Mouse (Mus musculus): Measurements from ENCODE around the gene Rnaseh2c. TPM values are rescaled to one million over a fixed set of nuclear protein-coding genes. Genes with fewer than 3 reads are reported as not detected.

The Rnaseh2c gene
- polyA plus RNA-seq, 1 experiment from 2014 or later: 164 TPM

DNA sequence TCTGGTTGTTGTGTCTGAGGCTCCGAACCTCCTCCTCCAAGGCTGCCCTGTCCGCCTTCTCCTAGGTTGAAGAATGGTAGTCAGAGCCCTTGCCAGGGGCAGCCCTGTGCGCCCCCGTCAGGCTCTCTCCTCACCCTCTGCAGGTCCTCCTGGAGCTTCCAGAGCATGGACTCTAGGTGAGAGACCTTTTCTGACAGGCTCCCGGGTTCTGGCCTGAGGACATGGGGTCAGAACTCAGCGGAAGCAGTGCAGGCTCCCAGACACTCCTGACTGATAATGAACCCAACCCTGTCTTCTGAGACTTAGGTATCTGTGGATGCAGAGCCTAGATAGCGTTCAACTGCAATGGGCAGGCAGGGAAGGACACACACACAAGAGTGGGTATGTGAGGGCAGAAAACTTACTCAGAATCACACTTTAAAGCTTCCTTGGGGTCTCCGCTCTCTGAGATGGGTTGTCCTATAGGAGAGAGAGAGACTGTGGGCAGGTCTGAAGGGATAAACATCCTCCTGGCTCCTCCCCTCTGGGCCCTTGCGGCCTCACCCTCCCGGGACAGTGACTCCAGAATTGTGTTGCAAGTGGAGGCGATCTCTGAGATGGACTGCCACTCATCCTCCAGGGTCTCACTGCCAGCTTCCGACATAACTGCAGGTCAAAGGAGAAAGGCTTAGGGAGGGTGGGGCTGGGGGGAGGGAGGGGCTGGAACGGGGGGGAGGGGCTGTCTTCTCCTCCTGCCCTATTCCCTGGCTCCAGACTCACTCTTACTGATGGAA, 50.0 kb downstream of the Rnaseh2c start:
- Histone ChIP-seq H3K9ac (peak overlapping the region; percentile 26; the same call in 1 of the 2 replicates), H3K36me3 (peaks cover 81% of the 10 kb centered on the region), H3K4me1 (replicated peaks) (peaks cover 61% of the 10 kb centered on the region), H3K9me3 (replicated peaks) (no peaks in the 10 kb centered on the region), H3K27me3 (no peaks in the 10 kb centered on the region), H3K4me3 (replicated peaks) (no peak overlapping the region), H3K4me2 (no peak overlapping the region), H3K27ac (peak overlapping the region; percentile 34; the same call in 1 of the 2 replicates)
- ATAC-seq (ENCODE audit: low read depth): peak; percentile 48
- DNase-seq: no peak
- 66% methylated on average over 13 of the region's 13 CpGs for WGBS (ENCODE audit: insufficient replicate concordance)

DNA sequence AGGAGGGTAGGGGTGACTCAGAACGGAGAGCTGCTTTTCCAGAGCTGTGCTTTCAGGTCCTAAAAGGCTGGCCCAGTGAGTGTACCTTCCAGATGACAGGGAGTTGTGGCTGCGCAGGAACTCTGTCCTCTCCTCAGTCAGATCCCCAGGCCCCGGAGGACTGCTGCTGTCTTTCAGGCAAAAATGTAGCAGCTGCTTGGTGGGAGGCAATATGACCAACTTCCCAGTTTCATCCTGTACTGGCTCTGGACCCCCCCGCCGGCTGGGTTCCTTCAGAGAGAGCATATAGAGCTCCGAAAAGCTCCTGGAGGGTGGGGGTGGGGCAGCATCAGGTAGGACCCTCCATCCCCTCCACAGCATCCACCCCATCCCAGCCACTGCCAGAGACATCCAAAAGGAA, 50.9 kb downstream of the Rnaseh2c start:
- H3K4me2 ChIP-seq: no peak overlapping the region
- no peak for ATAC-seq (ENCODE audit: low read depth)
- no peak overlapping the region for H3K27ac ChIP-seq

DNA sequence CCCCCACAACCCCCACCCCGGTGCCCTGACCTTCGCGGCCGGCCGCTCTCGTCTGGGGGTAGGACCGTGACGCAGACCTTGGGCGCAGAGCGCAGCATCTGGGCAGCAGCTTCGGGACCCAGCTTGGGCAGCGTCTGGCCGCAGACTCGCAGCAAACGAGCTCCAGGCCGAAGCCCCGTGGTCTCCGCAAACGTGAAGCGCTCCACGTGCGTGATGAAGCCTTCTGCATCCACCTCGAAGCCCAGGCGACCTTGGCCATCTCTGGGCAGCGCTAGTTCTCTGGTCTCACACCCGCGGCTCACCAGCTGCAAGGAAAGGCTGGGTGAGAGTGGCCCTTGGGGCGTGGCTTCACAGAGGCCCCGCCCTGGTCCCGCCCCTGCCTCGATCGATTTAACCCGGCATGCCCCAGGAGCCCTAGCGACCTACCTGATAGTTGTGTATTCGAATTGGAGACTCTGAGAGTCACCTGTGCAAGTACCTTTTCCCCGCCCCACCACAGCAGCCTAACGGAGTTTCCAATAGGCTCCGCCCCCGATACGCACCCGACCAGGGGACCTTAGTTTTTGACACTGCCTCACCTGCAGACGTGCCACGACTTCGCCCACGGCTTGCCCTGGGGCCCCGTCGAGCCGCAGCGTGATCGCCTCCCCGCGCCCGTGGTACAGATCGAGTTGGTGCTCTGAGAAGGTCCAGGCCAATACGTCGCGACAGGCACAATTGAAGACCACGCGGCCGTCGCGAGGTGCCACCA, 52.5 kb downstream of the Rnaseh2c start:
- Histone ChIP-seq H3K4me2 (peak overlapping the region; percentile 61), H3K27ac (no peak overlapping the region), H3K9ac (no peak overlapping the region), H3K9me3 (replicated peaks) (no peaks in the 10 kb centered on the region), H3K36me3 (peaks cover 88% of the 10 kb centered on the region), H3K27me3 (no peaks in the 10 kb centered on the region), H3K4me1 (replicated peaks) (peaks cover 51% of the 10 kb centered on the region), H3K4me3 (replicated peaks) (peak overlapping the region; percentile 33)
- DNase-seq (no peak), ATAC-seq (ENCODE audit: low read depth) (peak; percentile 41; the same call in 1 of the 2 replicates)
- WGBS (ENCODE audit: insufficient replicate concordance): 81% methylated on average over 62 of the region's 62 CpGs

More for the DNA sequence above, 50.9 kb downstream of the Rnaseh2c start:
- Histone ChIP-seq H3K36me3 (peaks cover 79% of the 10 kb centered on the region), H3K27me3 (no peaks in the 10 kb centered on the region), H3K9ac (0 out of 2 replicates have a peak overlapping the region, but pooled peaks have one; percentile 26), H3K9me3 (replicated peaks) (no peaks in the 10 kb centered on the region), H3K4me1 (replicated peaks) (peaks cover 64% of the 10 kb centered on the region), H3K4me3 (replicated peaks) (no peak overlapping the region)
- 88% methylated on average over 6 of the region's 6 CpGs for WGBS (ENCODE audit: insufficient replicate concordance)
- DNase-seq: no peak

DNA sequence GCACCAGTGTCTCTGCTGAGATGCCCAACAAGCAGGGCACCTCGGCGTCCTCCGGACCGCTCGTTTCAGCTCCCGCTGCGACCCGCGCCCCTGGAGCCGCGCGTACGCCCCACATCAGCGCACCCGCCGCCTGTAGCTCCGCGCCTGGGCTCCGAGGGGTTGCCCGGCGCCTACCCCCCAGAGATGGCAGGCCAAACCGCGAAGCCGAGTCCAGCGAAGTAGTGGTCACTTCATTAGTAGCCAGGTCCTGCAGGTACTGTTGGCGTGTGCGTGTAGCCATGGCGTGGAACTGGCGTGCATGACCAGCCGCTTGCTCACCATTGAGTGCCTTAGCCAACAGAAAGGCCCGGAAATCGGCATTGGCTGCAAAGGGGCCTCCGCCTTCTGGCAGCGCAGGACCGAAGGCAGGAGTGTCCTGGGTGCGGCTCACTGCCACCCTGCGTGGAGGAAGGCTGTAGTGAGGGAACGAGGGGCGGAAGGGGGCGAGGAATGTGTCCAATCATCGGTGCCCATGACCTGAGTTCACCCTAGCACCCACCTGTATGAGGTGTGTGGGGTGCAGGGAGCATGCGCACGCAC, 53.1 kb downstream of the Rnaseh2c start:
- DNase-seq (no peak), ATAC-seq (ENCODE audit: low read depth) (no peak)
- H3K4me1 ChIP-seq (replicated peaks): peaks cover 46% of the 10 kb centered on the region
- H3K4me2 ChIP-seq: peak overlapping the region; percentile 61
- H3K27ac ChIP-seq: no peak overlapping the region
- peak overlapping the region; percentile 33 for H3K4me3 ChIP-seq (replicated peaks)
- WGBS (ENCODE audit: insufficient replicate concordance): 82% methylated on average over 43 of the region's 43 CpGs
- H3K9me3 ChIP-seq (replicated peaks): no peaks in the 10 kb centered on the region
- H3K9ac ChIP-seq: no peak overlapping the region
- H3K36me3 ChIP-seq: peaks cover 95% of the 10 kb centered on the region
- H3K27me3 ChIP-seq: no peaks in the 10 kb centered on the region

Other genes starting within 250 kb of the Rnaseh2c start
- gene Eif1ad, start 235.1 kb upstream of the Rnaseh2c start, polyA plus RNA-seq (2015; fragmentation: Nextera tagmentation; extraction: Ambion mirVana): 39.6 and 42.6 TPM in 2 replicates
- gene Banf1, start 234.7 kb upstream of the Rnaseh2c start, polyA plus RNA-seq (2015; fragmentation: Nextera tagmentation; extraction: Ambion mirVana): 337 and 338 TPM in 2 replicates
- 35.1 and 41.0 TPM in 2 replicates for gene Sart1, start 213.2 kb upstream of the Rnaseh2c start, polyA plus RNA-seq (2015; fragmentation: Nextera tagmentation; extraction: Ambion mirVana)
- gene Tsga10ip, start 199.3 kb upstream of the Rnaseh2c start, polyA plus RNA-seq (2015; fragmentation: Nextera tagmentation; extraction: Ambion mirVana): 0.12 TPM in 1 of 2 replicates, not detected in the other
- gene Drap1, start 176.9 kb upstream of the Rnaseh2c start, polyA plus RNA-seq (2015; fragmentation: Nextera tagmentation; extraction: Ambion mirVana): 90.0 and 94.5 TPM in 2 replicates
- gene AI837181, start 176.7 kb upstream of the Rnaseh2c start, polyA plus RNA-seq (2015; fragmentation: Nextera tagmentation; extraction: Ambion mirVana): 18.0 and 19.0 TPM in 2 replicates
- gene Fosl1, start 154.3 kb upstream of the Rnaseh2c start, polyA plus RNA-seq (2015; fragmentation: Nextera tagmentation; extraction: Ambion mirVana): not detected in 2 replicates
- gene Ccdc85b, start 144.0 kb upstream of the Rnaseh2c start, polyA plus RNA-seq (2015; fragmentation: Nextera tagmentation; extraction: Ambion mirVana): 2.0 and 2.1 TPM in 2 replicates
- gene Fibp, start 141.3 kb upstream of the Rnaseh2c start, polyA plus RNA-seq (2015; fragmentation: Nextera tagmentation; extraction: Ambion mirVana): 34.0 and 34.7 TPM in 2 replicates
- gene Ctsw, start 133.4 kb upstream of the Rnaseh2c start, polyA plus RNA-seq (2015; fragmentation: Nextera tagmentation; extraction: Ambion mirVana): 0.35 and 0.53 TPM in 2 replicates
- 20.4 and 21.4 TPM in 2 replicates for gene Efemp2, start 127.9 kb upstream of the Rnaseh2c start, polyA plus RNA-seq (2015; fragmentation: Nextera tagmentation; extraction: Ambion mirVana)
- gene Mus81, start 113.5 kb upstream of the Rnaseh2c start, polyA plus RNA-seq (2015; fragmentation: Nextera tagmentation; extraction: Ambion mirVana): 16.3 and 16.8 TPM in 2 replicates
- 1,341 and 1,482 TPM in 2 replicates for gene Cfl1, start 111.4 kb upstream of the Rnaseh2c start, polyA plus RNA-seq (2015; fragmentation: Nextera tagmentation; extraction: Ambion mirVana)
- 0.09 TPM in 1 of 2 replicates, not detected in the other for gene 1700020D05Rik, start 98.1 kb upstream of the Rnaseh2c start, polyA plus RNA-seq (2015; fragmentation: Nextera tagmentation; extraction: Ambion mirVana)
- gene Snx32, start 91.3 kb upstream of the Rnaseh2c start, polyA plus RNA-seq (2015; fragmentation: Nextera tagmentation; extraction: Ambion mirVana): 6.4 and 7.0 TPM in 2 replicates
- 0.06 and 0.09 TPM in 2 replicates for gene Ovol1, start 41.2 kb upstream of the Rnaseh2c start, polyA plus RNA-seq (2015; fragmentation: Nextera tagmentation; extraction: Ambion mirVana)
- 2.3 and 2.9 TPM in 2 replicates for gene Ap5b1, start 33.8 kb upstream of the Rnaseh2c start, polyA plus RNA-seq (2015; fragmentation: Nextera tagmentation; extraction: Ambion mirVana)
- 21.7 and 23.8 TPM in 2 replicates for gene Kat5, start 8.4 kb downstream of the Rnaseh2c start, polyA plus RNA-seq (2015; fragmentation: Nextera tagmentation; extraction: Ambion mirVana)
- gene Rela, start 35.6 kb downstream of the Rnaseh2c start, polyA plus RNA-seq (2015; fragmentation: Nextera tagmentation; extraction: Ambion mirVana): 24.5 and 28.8 TPM in 2 replicates
- gene Sipa1, start 61.8 kb downstream of the Rnaseh2c start, polyA plus RNA-seq (2015; fragmentation: Nextera tagmentation; extraction: Ambion mirVana): 23.3 and 24.6 TPM in 2 replicates
- gene Map3k11, start 86.9 kb downstream of the Rnaseh2c start, polyA plus RNA-seq (2015; fragmentation: Nextera tagmentation; extraction: Ambion mirVana): 13.8 and 15.9 TPM in 2 replicates
- 9.1 and 10.1 TPM in 2 replicates for gene Pcnx3, start 87.0 kb downstream of the Rnaseh2c start, polyA plus RNA-seq (2015; fragmentation: Nextera tagmentation; extraction: Ambion mirVana)
- 0.21 and 0.46 TPM in 2 replicates for gene Kcnk7, start 102.5 kb downstream of the Rnaseh2c start, polyA plus RNA-seq (2015; fragmentation: Nextera tagmentation; extraction: Ambion mirVana)
- gene Ehbp1l1, start 124.4 kb downstream of the Rnaseh2c start, polyA plus RNA-seq (2015; fragmentation: Nextera tagmentation; extraction: Ambion mirVana): 105 and 111 TPM in 2 replicates
- gene Fam89b, start 127.8 kb downstream of the Rnaseh2c start, polyA plus RNA-seq (2015; fragmentation: Nextera tagmentation; extraction: Ambion mirVana): 44.5 and 47.0 TPM in 2 replicates
- 1.1 and 2.7 TPM in 2 replicates for gene Ltbp3, start 139.0 kb downstream of the Rnaseh2c start, polyA plus RNA-seq (2015; fragmentation: Nextera tagmentation; extraction: Ambion mirVana)
- gene Scyl1, start 169.5 kb downstream of the Rnaseh2c start, polyA plus RNA-seq (2015; fragmentation: Nextera tagmentation; extraction: Ambion mirVana): 25.2 and 27.5 TPM in 2 replicates

All from liver, embryonic 13.5 days (tissue).